Mouse (Mus musculus): ENCODE results near the gene Dnajc5.

Dnajc5 gene

DNA sequence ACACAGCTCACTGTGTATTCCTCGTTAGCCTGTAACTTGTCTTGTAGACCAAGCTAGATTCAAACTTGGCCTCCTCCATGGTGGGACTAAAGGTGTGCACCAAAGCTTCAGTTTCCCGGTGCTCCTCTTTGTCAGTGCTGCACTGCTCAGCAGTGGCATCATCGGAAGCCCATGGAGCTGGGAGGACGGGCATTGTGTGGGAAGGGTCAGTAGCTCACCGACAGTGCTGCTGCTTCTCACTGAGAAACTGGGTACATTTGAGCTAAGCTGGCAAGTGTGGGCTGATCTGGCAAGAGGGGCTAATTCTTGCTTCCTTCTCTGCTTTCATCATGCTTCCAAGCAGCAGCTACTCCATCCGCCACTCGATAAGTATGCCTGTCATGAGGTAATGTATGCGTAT is 9.1 kb upstream of the Dnajc5 start:
- DNase-seq (ENCODE audit: low read depth, low spot score): no peak

- no peak for DNase-seq (ENCODE audit: low read depth, low spot score)
Observed at GRCm38 (mm10) chr2:181519201-181519600, 1.1 kb upstream of the Dnajc5 start.

DNA sequence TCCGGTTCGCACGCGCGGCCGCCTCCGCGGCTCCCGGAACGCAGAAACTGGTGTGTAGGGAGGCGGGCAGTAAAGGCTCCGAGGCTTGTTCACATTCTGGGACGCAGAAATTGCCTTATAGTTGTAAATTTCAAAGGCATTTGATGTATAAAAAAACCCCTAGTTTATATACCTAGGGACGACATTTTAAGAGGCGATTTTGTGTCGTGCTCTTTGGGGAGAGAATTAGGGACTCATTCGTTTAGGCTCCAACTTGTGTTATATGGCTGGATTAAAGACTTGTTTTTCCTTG is 597 bp downstream of the Dnajc5 start:
- no peak for DNase-seq (ENCODE audit: low read depth, low spot score)

- no peak for DNase-seq (ENCODE audit: low read depth, low spot score)
Observed at GRCm38 (mm10) chr2:181521491-181521890, 1.2 kb downstream of the Dnajc5 start.

- peak; percentile 80 for DNase-seq (ENCODE audit: low read depth, low spot score)
Observed at GRCm38 (mm10) chr2:181522811-181523210, 2.5 kb downstream of the Dnajc5 start.

DNA sequence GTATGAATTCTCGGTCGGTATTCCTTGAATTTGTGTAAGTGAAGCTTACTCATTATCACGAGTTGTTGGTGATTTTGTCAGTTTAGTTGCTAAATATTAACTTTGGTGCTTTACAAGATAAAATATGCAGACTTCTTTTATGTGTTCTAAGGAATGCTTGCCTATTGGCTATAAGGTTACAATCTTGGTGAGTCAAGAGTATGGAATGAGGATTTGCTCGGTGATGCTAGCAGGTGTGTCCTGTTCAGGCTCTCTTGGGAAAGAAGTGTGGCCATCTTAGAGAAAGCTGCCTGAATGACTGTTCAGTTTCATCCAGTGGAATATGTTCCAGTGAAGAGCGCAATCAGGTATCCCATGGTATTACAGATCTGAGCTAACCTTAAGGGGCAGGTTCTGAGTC is 5.2 kb downstream of the Dnajc5 start:
- no peak for DNase-seq (ENCODE audit: low read depth, low spot score)

DNA sequence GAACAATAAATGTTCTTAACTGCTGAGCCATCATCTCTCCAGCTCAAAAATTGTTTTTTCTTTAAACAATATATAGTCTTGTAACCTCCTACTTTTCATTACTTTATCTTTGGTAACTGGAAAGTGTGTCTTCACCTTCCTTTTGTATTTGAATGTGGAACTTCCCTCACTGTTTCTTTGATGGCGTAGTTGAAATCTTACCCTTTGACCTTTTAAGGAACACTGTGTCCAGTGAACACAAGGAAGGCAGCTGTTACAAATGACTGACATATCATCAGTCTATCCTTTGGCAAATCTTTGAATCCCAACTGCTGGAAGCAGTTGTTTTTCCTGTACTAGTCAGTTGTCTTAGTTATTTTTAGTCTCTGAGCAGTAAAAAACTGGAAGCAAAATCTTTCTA is 8.8 kb downstream of the Dnajc5 start:
- no peak for DNase-seq (ENCODE audit: low read depth, low spot score)

- no peak for DNase-seq (ENCODE audit: low read depth, low spot score)
Observed at GRCm38 (mm10) chr2:181532589-181532988, 12.3 kb downstream of the Dnajc5 start.

DNA sequence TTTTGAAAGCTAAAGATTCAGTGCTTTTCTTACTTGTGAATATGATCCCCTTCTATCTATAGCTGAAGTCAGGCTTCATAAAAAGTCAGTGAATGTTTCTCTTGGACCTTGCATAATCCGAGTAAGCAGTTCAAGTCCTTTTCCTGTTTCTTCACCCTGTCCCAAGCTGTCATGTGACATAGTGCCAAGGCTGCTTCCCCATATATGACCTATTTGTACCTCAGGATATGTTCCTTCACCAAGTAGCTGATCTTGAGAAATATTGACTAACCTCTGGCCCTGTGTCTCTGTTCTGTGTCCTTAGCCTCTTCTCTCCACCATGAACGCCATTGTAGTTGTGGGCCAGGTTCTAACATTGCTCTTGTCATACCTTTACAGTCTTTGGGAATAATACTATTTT is 16.1 kb downstream of the Dnajc5 start:
- DNase-seq (ENCODE audit: low read depth, low spot score): no peak

- DNase-seq (ENCODE audit: low read depth, low spot score): peak; percentile 67
Observed at GRCm38 (mm10) chr2:181537444-181538047, 17.3 kb downstream of the Dnajc5 start.

- DNase-seq (ENCODE audit: low read depth, low spot score): no peak
Observed at GRCm38 (mm10) chr2:181541761-181542380, 21.6 kb downstream of the Dnajc5 start.

DNA sequence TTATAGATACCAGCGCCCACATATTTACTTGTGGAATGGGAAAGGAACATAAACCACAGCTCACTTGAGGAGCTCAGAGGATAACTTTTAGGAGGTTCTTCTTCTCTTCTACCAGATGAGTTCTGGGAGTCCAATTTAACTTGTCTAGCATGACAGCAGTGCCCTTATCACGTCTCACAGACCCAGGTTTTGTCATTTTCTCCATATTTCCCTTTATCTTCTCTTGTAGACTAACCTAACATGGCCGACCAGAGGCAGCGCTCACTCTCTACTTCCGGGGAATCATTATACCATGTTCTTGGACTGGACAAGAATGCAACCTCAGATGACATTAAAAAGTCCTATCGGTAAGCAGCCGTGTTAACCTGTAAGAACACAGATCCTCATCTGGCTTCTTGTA is 25.9 kb downstream of the Dnajc5 start:
- DNase-seq (ENCODE audit: low read depth, low spot score): no peak

- no peak for DNase-seq (ENCODE audit: low read depth, low spot score)
Observed at GRCm38 (mm10) chr2:181548227-181548626, 27.9 kb downstream of the Dnajc5 start.

- DNase-seq (ENCODE audit: low read depth, low spot score): no peak
Observed at GRCm38 (mm10) chr2:181548682-181549081, 28.4 kb downstream of the Dnajc5 start.

GRCm38 (mm10) chr2:181550233-181550632 is 29.9 kb downstream of the Dnajc5 start:
- no peak for DNase-seq (ENCODE audit: low read depth, low spot score)

- DNase-seq (ENCODE audit: low read depth, low spot score): no peak
Observed at GRCm38 (mm10) chr2:181553772-181554171, 33.5 kb downstream of the Dnajc5 start.

DNA sequence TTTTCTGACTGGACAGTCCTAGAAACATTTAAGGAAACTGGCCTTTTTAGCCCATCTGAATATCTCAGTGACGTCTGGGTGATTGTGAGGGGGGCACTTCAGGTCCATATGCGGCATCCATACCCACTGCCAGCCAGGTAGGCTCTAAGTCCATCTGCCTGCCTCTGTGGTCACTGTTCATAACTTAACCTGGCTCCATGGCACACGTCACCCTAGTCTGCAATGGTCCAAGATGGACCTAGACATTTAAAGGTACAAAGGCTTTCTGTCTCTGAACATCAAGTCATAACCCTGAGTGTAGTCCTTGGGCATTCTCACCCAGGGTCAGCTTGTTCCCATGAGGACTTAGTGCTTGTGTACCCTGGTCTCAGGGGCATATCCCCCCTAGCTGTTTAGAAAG is 47.1 kb downstream of the Dnajc5 start:
- DNase-seq (ENCODE audit: low read depth, low spot score): no peak

GRCm38 (mm10) chr2:181568272-181569008 is 48.2 kb downstream of the Dnajc5 start:
- peak; percentile 60 for DNase-seq (ENCODE audit: low read depth, low spot score)

DNA sequence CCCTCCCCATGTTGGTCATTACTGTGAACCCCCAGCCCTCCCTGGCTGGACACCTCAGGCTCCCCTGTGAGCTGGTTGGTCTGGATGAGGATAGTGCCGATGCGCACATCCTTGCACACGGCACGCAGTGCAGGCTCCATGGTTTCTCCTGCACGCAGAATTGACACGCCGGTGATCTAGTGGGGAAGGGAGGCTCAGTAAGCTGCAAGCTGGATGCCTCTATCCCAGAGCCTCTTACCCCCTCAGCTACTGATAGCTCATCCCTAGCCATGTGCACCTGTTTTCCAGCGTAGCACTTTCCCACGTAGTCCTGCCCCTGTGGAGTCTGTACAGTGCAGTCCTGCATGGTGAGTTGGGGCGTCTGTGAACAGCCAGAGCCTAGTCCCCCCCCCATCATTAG is 49.6 kb downstream of the Dnajc5 start:
- no peak for DNase-seq (ENCODE audit: low read depth, low spot score)

DNA sequence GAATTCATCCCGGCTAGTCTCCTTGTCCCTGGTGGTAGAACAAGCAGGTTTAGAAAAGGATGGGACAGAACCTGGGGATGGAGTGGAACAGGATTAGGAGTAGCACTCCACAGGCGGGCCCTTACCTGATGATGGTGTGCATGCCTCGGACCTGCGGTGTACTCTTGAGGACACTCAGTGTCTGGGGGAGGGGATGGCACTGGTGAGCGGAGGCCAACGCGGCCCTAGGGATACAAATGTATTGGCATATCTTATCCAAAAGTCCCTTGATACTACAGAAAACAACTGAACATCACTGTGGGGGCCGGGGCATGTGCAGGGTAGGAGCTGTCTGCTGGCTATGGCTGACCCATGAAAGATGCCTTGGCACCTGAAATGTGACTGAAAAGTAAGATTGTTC is 50.1 kb downstream of the Dnajc5 start:
- DNase-seq (ENCODE audit: low read depth, low spot score): no peak

DNA sequence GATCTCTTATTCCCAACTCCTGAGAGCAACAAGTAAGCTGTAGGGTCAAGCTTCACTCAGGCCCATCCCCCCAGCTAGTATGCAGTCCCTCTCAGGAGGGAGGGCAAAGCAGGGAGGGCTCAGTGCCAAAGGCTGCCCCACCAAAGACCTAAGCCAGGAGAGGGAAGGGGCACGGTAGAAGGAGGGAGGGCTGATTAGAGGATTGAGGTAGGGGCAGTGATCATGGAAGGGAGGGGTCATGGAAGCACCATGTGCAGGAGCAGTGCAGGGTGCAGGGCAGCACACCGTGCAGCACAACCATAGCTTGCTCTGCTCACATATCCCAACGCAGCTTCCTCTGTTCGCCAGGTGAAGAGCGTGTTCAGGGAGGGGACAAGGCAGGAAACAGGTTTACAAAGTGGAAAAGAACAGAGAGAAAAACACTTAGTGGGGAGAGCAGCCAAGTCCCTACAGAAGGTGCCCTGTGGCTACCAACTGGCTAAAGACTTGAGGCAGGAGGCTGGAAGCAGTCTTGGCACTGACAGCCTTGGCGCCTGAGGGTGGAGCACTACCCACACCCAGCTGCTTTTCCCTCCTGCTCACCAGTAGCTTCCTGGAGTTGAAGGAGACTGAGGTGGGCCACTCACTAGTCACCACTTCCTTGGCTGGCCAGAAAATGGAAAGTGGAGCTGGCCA is 50.8 kb downstream of the Dnajc5 start:
- no peak for DNase-seq (ENCODE audit: low read depth, low spot score)

GRCm38 (mm10) chr2:181571941-181572670 is 51.8 kb downstream of the Dnajc5 start:
- DNase-seq (ENCODE audit: low read depth, low spot score): no peak

Measured in ZHBTc4 (cell line).